Mouse (Mus musculus): ENCODE data around the gene Lrpprc. TPM values are rescaled to one million over a fixed set of nuclear protein-coding genes. Genes with fewer than 3 reads are reported as not detected.

Gene Lrpprc
- polyA plus RNA-seq, 1 experiment from 2014 or later: 31.7 TPM

- WGBS: 95% methylated on average over 6 of the region's 6 CpGs
- Histone ChIP-seq H3K27ac (ENCODE audit: low read length) (no peak overlapping the region), H3K9me3 (ENCODE audit: control insufficient read depth, low read length) (no peaks in the 10 kb centered on the region), H3K4me2 (ENCODE audit: low read depth, low read length) (no peak overlapping the region), H3K36me3 (ENCODE audit: control insufficient read depth, insufficient read depth, low read length) (peaks cover 3% of the 10 kb centered on the region), H3K9ac (ENCODE audit: low read length) (no peak overlapping the region), H3K27me3 (ENCODE audit: control insufficient read depth, insufficient read depth, low read depth, low read length) (no peaks in the 10 kb centered on the region), H3K4me1 (replicated peaks; ENCODE audit: control insufficient read depth, insufficient read depth, low read length) (no peaks in the 10 kb centered on the region), H3K4me3 (ENCODE audit: low read length) (no peak overlapping the region)
- no peak for ATAC-seq (ENCODE audit: low read depth)
These were observed 10.3 kb downstream of the Lrpprc start for GRCm38 (mm10) chr17:84780321-84780720.

GRCm38 (mm10) chr17:84778477-84778978 lies 12.1 kb downstream of the Lrpprc start:
- WGBS: 87% methylated on average over 7 of the region's 7 CpGs
- no peak overlapping the region for H3K4me2 ChIP-seq (ENCODE audit: low read depth, low read length)
- no peak overlapping the region for H3K27ac ChIP-seq (ENCODE audit: low read length)
- no peaks in the 10 kb centered on the region for H3K4me1 ChIP-seq (replicated peaks; ENCODE audit: control insufficient read depth, insufficient read depth, low read length)
- no peak overlapping the region for H3K9ac ChIP-seq (ENCODE audit: low read length)
- H3K27me3 ChIP-seq (ENCODE audit: control insufficient read depth, insufficient read depth, low read depth, low read length): no peaks in the 10 kb centered on the region
- no peaks in the 10 kb centered on the region for H3K9me3 ChIP-seq (ENCODE audit: control insufficient read depth, low read length)
- peaks cover 5% of the 10 kb centered on the region for H3K36me3 ChIP-seq (ENCODE audit: control insufficient read depth, insufficient read depth, low read length)
- ATAC-seq (ENCODE audit: low read depth): no peak
- no peak overlapping the region for H3K4me3 ChIP-seq (ENCODE audit: low read length)

DNA sequence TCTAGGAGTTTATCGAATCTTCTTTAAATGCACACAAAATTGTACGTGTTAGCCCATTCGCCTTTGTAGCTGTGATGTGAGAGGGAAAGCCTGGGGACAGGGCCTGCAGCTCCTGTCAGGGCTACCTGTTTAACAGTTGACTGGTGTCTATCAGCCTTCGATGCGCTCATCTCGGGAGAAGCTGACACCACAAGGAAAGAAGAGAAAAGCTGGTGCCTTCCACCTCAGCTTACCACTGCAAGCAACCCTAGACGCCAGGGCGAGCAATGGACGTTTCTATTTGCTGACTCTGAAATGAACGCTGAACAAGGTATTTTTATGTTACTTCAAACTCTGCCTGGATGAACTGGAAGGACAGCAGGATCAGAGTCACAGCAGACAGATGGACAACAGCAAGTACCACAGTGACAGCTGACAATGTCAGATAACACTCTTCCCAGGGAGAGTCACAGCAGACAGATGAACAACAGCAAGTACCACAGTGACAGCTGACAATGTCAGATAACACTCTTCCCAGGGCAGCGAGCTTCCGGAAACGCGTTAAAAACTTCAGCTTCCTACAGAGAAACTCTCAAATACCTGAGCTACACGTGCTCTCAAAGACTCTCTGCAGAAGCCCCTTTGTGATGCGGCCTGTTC lies 14.1 kb downstream of the Lrpprc start:
- ATAC-seq (ENCODE audit: low read depth): no peak
- Histone ChIP-seq H3K9me3 (ENCODE audit: control insufficient read depth, low read length) (no peaks in the 10 kb centered on the region), H3K4me2 (ENCODE audit: low read depth, low read length) (no peak overlapping the region), H3K9ac (ENCODE audit: low read length) (no peak overlapping the region), H3K27ac (ENCODE audit: low read length) (no peak overlapping the region), H3K4me3 (ENCODE audit: low read length) (no peak overlapping the region), H3K4me1 (replicated peaks; ENCODE audit: control insufficient read depth, insufficient read depth, low read length) (no peaks in the 10 kb centered on the region), H3K36me3 (ENCODE audit: control insufficient read depth, insufficient read depth, low read length) (peaks cover 5% of the 10 kb centered on the region), H3K27me3 (ENCODE audit: control insufficient read depth, insufficient read depth, low read depth, low read length) (no peaks in the 10 kb centered on the region)
- WGBS: 78% methylated on average over 16 of the region's 16 CpGs

- Histone ChIP-seq H3K4me2 (ENCODE audit: low read depth, low read length) (no peak overlapping the region), H3K27me3 (ENCODE audit: control insufficient read depth, insufficient read depth, low read depth, low read length) (no peaks in the 10 kb centered on the region), H3K9ac (ENCODE audit: low read length) (no peak overlapping the region), H3K4me1 (replicated peaks; ENCODE audit: control insufficient read depth, insufficient read depth, low read length) (no peaks in the 10 kb centered on the region), H3K9me3 (ENCODE audit: control insufficient read depth, low read length) (no peaks in the 10 kb centered on the region), H3K4me3 (ENCODE audit: low read length) (no peak overlapping the region), H3K27ac (ENCODE audit: low read length) (no peak overlapping the region), H3K36me3 (ENCODE audit: control insufficient read depth, insufficient read depth, low read length) (peaks cover 9% of the 10 kb centered on the region)
- 91% methylated on average over 10 of the region's 10 CpGs for WGBS
- no peak for ATAC-seq (ENCODE audit: low read depth)
These were observed 15.3 kb downstream of the Lrpprc start for GRCm38 (mm10) chr17:84775291-84775690.

DNA sequence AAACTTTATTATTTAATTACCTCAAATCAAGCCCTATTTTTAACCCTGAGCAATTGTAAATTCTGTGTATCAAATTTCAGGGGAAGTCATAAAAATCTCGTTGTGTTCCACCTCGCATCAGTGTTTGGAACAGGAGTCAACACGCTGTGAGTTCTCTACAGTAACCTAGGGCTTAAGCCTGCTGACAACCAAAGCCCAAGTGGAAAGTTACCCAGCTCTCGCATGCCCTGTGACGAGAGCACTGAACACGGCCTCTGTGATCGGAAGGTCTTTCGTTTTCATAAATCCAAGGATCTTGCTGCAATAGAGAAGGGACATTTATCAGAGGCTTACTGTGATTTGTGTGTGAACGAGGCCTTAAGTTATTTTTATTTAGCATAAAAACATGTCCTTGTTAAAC lies 18.7 kb downstream of the Lrpprc start:
- no peak overlapping the region for H3K4me3 ChIP-seq (ENCODE audit: low read length)
- WGBS: 92% methylated on average over 9 of the region's 9 CpGs
- H3K4me2 ChIP-seq (ENCODE audit: low read depth, low read length): no peak overlapping the region
- no peak overlapping the region for H3K9ac ChIP-seq (ENCODE audit: low read length)
- no peak for ATAC-seq (ENCODE audit: low read depth)
- H3K36me3 ChIP-seq (ENCODE audit: control insufficient read depth, insufficient read depth, low read length): peaks cover 10% of the 10 kb centered on the region
- H3K4me1 ChIP-seq (replicated peaks; ENCODE audit: control insufficient read depth, insufficient read depth, low read length): no peaks in the 10 kb centered on the region
- no peak overlapping the region for H3K27ac ChIP-seq (ENCODE audit: low read length)
- no peaks in the 10 kb centered on the region for H3K27me3 ChIP-seq (ENCODE audit: control insufficient read depth, insufficient read depth, low read depth, low read length)
- no peaks in the 10 kb centered on the region for H3K9me3 ChIP-seq (ENCODE audit: control insufficient read depth, low read length)

GRCm38 (mm10) chr17:84758971-84759370 lies 31.6 kb downstream of the Lrpprc start:
- no peak overlapping the region for H3K9ac ChIP-seq (ENCODE audit: low read length)
- no peak overlapping the region for H3K4me2 ChIP-seq (ENCODE audit: low read depth, low read length)
- WGBS: 84% methylated on average over 8 of the region's 8 CpGs
- H3K36me3 ChIP-seq (ENCODE audit: control insufficient read depth, insufficient read depth, low read length): peaks cover 5% of the 10 kb centered on the region; the same call in 1 of the 2 replicates
- H3K9me3 ChIP-seq (ENCODE audit: control insufficient read depth, low read length): no peaks in the 10 kb centered on the region
- no peaks in the 10 kb centered on the region for H3K4me1 ChIP-seq (replicated peaks; ENCODE audit: control insufficient read depth, insufficient read depth, low read length)
- no peaks in the 10 kb centered on the region for H3K27me3 ChIP-seq (ENCODE audit: control insufficient read depth, insufficient read depth, low read depth, low read length)
- H3K4me3 ChIP-seq (ENCODE audit: low read length): no peak overlapping the region
- H3K27ac ChIP-seq (ENCODE audit: low read length): no peak overlapping the region
- ATAC-seq (ENCODE audit: low read depth): no peak

DNA sequence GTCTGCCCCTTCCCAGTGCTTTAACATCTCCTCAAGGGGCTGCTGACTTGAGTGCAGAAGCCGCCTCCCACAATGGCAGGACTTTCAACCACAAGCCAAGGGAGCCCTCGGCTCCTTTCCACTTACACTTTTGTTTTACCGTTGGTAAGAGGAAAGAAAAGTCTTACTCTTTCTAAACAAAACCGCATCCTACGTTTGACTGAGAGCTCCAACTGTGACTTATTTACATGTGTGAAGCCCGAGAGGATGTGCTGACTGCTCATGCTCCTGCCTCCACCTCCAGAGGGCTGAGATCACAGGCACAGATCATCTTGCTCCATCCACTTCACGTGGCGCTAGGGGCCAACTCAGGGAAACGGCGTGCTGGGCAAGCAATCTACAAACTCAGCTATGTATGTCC lies 32.2 kb downstream of the Lrpprc start:
- Histone ChIP-seq H3K4me3 (ENCODE audit: low read length) (no peak overlapping the region), H3K27me3 (ENCODE audit: control insufficient read depth, insufficient read depth, low read depth, low read length) (no peaks in the 10 kb centered on the region), H3K4me2 (ENCODE audit: low read depth, low read length) (no peak overlapping the region), H3K4me1 (replicated peaks; ENCODE audit: control insufficient read depth, insufficient read depth, low read length) (no peaks in the 10 kb centered on the region), H3K36me3 (ENCODE audit: control insufficient read depth, insufficient read depth, low read length) (peaks cover 2% of the 10 kb centered on the region; the same call in 1 of the 2 replicates), H3K9ac (ENCODE audit: low read length) (no peak overlapping the region), H3K9me3 (ENCODE audit: control insufficient read depth, low read length) (no peaks in the 10 kb centered on the region), H3K27ac (ENCODE audit: low read length) (no peak overlapping the region)
- no peak for ATAC-seq (ENCODE audit: low read depth)
- 40% methylated on average over 10 of the region's 10 CpGs for WGBS

DNA sequence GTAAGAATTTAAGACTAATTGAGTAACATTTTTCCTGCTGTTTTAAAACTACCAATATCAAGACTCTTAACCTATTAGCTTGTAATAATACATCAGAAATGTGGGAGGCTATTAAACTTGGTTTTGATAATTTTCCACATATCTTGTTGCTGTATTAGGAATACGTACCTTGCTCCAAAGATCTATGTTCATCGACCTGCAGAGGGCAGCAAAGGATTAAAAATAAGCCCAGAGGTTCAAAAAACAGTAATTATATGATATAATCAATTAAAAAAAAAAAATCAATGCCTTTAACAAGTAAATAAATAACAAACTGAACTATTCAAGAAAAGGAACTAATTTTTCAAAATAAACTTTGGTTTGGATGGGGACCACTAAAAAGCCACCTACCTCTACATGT lies 34.5 kb downstream of the Lrpprc start:
- Histone ChIP-seq H3K36me3 (ENCODE audit: control insufficient read depth, insufficient read depth, low read length) (peaks cover 9% of the 10 kb centered on the region), H3K27me3 (ENCODE audit: control insufficient read depth, insufficient read depth, low read depth, low read length) (no peaks in the 10 kb centered on the region), H3K9ac (ENCODE audit: low read length) (no peak overlapping the region), H3K4me3 (ENCODE audit: low read length) (no peak overlapping the region), H3K9me3 (ENCODE audit: control insufficient read depth, low read length) (no peaks in the 10 kb centered on the region), H3K4me2 (ENCODE audit: low read depth, low read length) (no peak overlapping the region), H3K27ac (ENCODE audit: low read length) (no peak overlapping the region), H3K4me1 (replicated peaks; ENCODE audit: control insufficient read depth, insufficient read depth, low read length) (no peaks in the 10 kb centered on the region)
- WGBS: 71% methylated on average over 2 of the region's 2 CpGs
- ATAC-seq (ENCODE audit: low read depth): no peak

GRCm38 (mm10) chr17:84753489-84753888 lies 37.1 kb downstream of the Lrpprc start:
- Histone ChIP-seq H3K4me1 (replicated peaks; ENCODE audit: control insufficient read depth, insufficient read depth, low read length) (no peaks in the 10 kb centered on the region), H3K27me3 (ENCODE audit: control insufficient read depth, insufficient read depth, low read depth, low read length) (no peaks in the 10 kb centered on the region), H3K36me3 (ENCODE audit: control insufficient read depth, insufficient read depth, low read length) (peaks cover 7% of the 10 kb centered on the region), H3K9ac (ENCODE audit: low read length) (no peak overlapping the region), H3K4me3 (ENCODE audit: low read length) (no peak overlapping the region), H3K27ac (ENCODE audit: low read length) (no peak overlapping the region), H3K9me3 (ENCODE audit: control insufficient read depth, low read length) (no peaks in the 10 kb centered on the region), H3K4me2 (ENCODE audit: low read depth, low read length) (no peak overlapping the region)
- WGBS: 82% methylated on average over 5 of the region's 5 CpGs
- ATAC-seq (ENCODE audit: low read depth): no peak

All from lung, embryonic 16.5 days (tissue).